Mouse (Mus musculus) testis, adult 2 months (tissue): ENCODE measurements around the gene Kifc5b. TPM values are rescaled to one million over a fixed set of nuclear protein-coding genes. Genes with fewer than 3 reads are reported as not detected.

Source experiments
- H3K27ac ChIP-seq: fragments of 200-500 bp; 2 replicates; pipeline ENCODE4 v1.5.1; 2012; ENCODE audit warnings: low read depth, low read length; ENCODE audit not compliant: control insufficient read depth, insufficient read depth
- H3K27me3 ChIP-seq: fragments of 200-500 bp; 2 replicates; pipeline ENCODE4 v1.6.1; 2012; ENCODE audit warnings: mild to moderate bottlenecking, low read length, moderate library complexity; ENCODE audit not compliant: control insufficient read depth, insufficient read depth
- H3K36me3 ChIP-seq: fragments of 200-500 bp; 2 replicates; pipeline ENCODE4 v1.6.1; 2012; ENCODE audit warnings: mild to moderate bottlenecking, low read length; ENCODE audit not compliant: control insufficient read depth, insufficient read depth
- H3K4me1 ChIP-seq: fragments of 200-500 bp; 2 replicates; pipeline ENCODE4 v1.6.1; 2012; ENCODE audit warnings: low read length; ENCODE audit not compliant: control insufficient read depth, insufficient read depth
- H3K4me3 ChIP-seq: fragments of 200-500 bp; 2 replicates; pipeline ENCODE4 v1.5.1; 2012; ENCODE audit warnings: low read depth, mild to moderate bottlenecking, low read length, moderate library complexity, mixed read lengths; ENCODE audit not compliant: control insufficient read depth
- CTCF ChIP-seq: fragments of 200-500 bp; IDR thresholded peaks from 2 replicates; pipeline ENCODE4 v1.5.1; 2012; ENCODE audit warnings: low read depth, mild to moderate bottlenecking, inconsistent platforms, low read length, moderate library complexity; ENCODE audit not compliant: control insufficient read depth, insufficient read depth, insufficient replicate concordance
- POLR2A ChIP-seq: fragments of 200-500 bp; IDR thresholded peaks from 2 replicates; pipeline ENCODE4 v1.6.1; 2012; ENCODE audit warnings: low read depth, mild to moderate bottlenecking, inconsistent platforms, low read length, moderate library complexity; ENCODE audit not compliant: control insufficient read depth
- polyA plus RNA-seq: library from polyadenylated mRNA; depleted of rRNA; stranded (reverse); fragments of >200 nt; gene quantifications from 2 replicates; pipeline ENCODE4 v1.2.3, GENCODE M21; 2012; rRNA removed

Gene Kifc5b
- polyA plus RNA-seq, 1 experiment, result 6.5 TPM

- Histone ChIP-seq H3K27ac (no peak overlapping the region), H3K27me3 (no peaks in the 10 kb centered on the region), H3K4me1 (no peaks in the 10 kb centered on the region; the same call in 1 of the 2 replicates), H3K4me3 (no peak overlapping the region), H3K36me3 (peaks cover 1% of the 10 kb centered on the region)
- TF ChIP-seq POLR2A (no peak), CTCF (no peak)
Observed at GRCm38 (mm10) chr17:26979426-26979825, 62.5 kb downstream of the Kifc5b start.

GRCm38 (mm10) chr17:26981050-26981449 is 64.2 kb downstream of the Kifc5b start:
- H3K36me3 ChIP-seq, result peaks cover 1% of the 10 kb centered on the region; the same call in 1 of the 2 replicates
- H3K4me1 ChIP-seq, result no peaks in the 10 kb centered on the region
- TF ChIP-seq POLR2A (no peak), CTCF (no peak)
- no peak overlapping the region for H3K4me3 ChIP-seq
- no peaks in the 10 kb centered on the region for H3K27me3 ChIP-seq
- H3K27ac ChIP-seq, result no peak overlapping the region

Other genes starting within 250 kb of the Kifc5b start
- 8.6 and 11.1 TPM in 2 replicates for gene Crebrf, start 201.4 kb upstream of the Kifc5b start, polyA plus RNA-seq
- gene Bnip1, start 136.0 kb upstream of the Kifc5b start, polyA plus RNA-seq, result 25.1 and 26.4 TPM in 2 replicates
- not detected in 2 replicates for gene Nkx2-5, start 72.1 kb upstream of the Kifc5b start, polyA plus RNA-seq
- 132 and 136 TPM in 2 replicates for gene Phf1, start 16.0 kb downstream of the Kifc5b start, polyA plus RNA-seq
- 24.0 and 30.9 TPM in 2 replicates for gene Cuta, start 22.5 kb downstream of the Kifc5b start, polyA plus RNA-seq
- 109 and 113 TPM in 2 replicates for gene Syngap1, start 24.2 kb downstream of the Kifc5b start, polyA plus RNA-seq
- 9.8 and 11.9 TPM in 2 replicates for gene Zbtb9, start 56.1 kb downstream of the Kifc5b start, polyA plus RNA-seq
- 14.3 and 18.3 TPM in 2 replicates for gene Bak1, start 111.9 kb downstream of the Kifc5b start, polyA plus RNA-seq
- 32.7 and 34.2 TPM in 2 replicates for gene Itpr3, start 140.2 kb downstream of the Kifc5b start, polyA plus RNA-seq
- gene Uqcc2, start 216.8 kb downstream of the Kifc5b start, polyA plus RNA-seq, result 1,024 and 1,028 TPM in 2 replicates